Mouse (Mus musculus) limb, embryonic 14.5 days (tissue): ENCODE data around the gene Zic5. TPM values are rescaled to one million over a fixed set of nuclear protein-coding genes. Genes with fewer than 3 reads are reported as not detected.

Experiments used
- ATAC-seq: fragments of 200-750 bp; cut with Nextera tagmentation; 2 replicates; pipeline ENCODE4 v1.8.0; 2017; ENCODE audit warnings: low read depth, moderate number of reproducible peaks, moderate TSS enrichment; ENCODE audit not compliant: low FRiP score
- DNase-seq: peaks from one replicate; pipeline ENCODE4 v3.0.0-alpha.2; 2015; ENCODE audit warnings: low spot score
- H3K27ac ChIP-seq: fragments of 300-500 bp; sonication (generic); replicated peaks from 2 replicates; pipeline ENCODE4 v1.5.1; 2014; ENCODE audit warnings: low read depth, mild to moderate bottlenecking, low read length, moderate library complexity, mixed read lengths
- H3K27me3 ChIP-seq: fragments of 300-500 bp; sonication (generic); 2 replicates; pipeline ENCODE4 v1.6.1; 2014; ENCODE audit warnings: low read length, mixed read lengths; ENCODE audit not compliant: control insufficient read depth, insufficient read depth
- H3K36me3 ChIP-seq: fragments of 300-500 bp; sonication (generic); 2 replicates; pipeline ENCODE4 v1.6.1; 2014; ENCODE audit warnings: mild to moderate bottlenecking, low read length, moderate library complexity, mixed read lengths; ENCODE audit not compliant: control insufficient read depth, insufficient read depth
- H3K4me1 ChIP-seq: fragments of 300-500 bp; sonication (generic); 2 replicates; pipeline ENCODE4 v1.6.1; 2014; ENCODE audit warnings: antibody characterized with exemption, low read length, mixed read lengths; ENCODE audit not compliant: control insufficient read depth, insufficient read depth
- H3K4me2 ChIP-seq: fragments of 300-500 bp; sonication (generic); replicated peaks from 2 replicates; pipeline ENCODE4 v1.6.1; 2014; ENCODE audit warnings: low read depth, mild to moderate bottlenecking, low read length, moderate library complexity; ENCODE audit not compliant: severe bottlenecking
- H3K4me3 ChIP-seq: fragments of 300-500 bp; sonication (generic); replicated peaks from 2 replicates; pipeline ENCODE4 v1.5.1; 2014; ENCODE audit warnings: low read length
- H3K9ac ChIP-seq: fragments of 300-500 bp; sonication (generic); 2 replicates; pipeline ENCODE4 v1.6.1; 2014; ENCODE audit warnings: mild to moderate bottlenecking, low read depth, low read length, moderate library complexity; ENCODE audit not compliant: severe bottlenecking
- H3K9me3 ChIP-seq: fragments of 300-500 bp; sonication (generic); 2 replicates; pipeline ENCODE4 v1.6.1; 2016; ENCODE audit warnings: low read length; ENCODE audit not compliant: control insufficient read depth
- POLR2A ChIP-seq: fragments of 200-500 bp; IDR thresholded peaks from 2 replicates; pipeline ENCODE4 v1.8.0; 2012; ENCODE audit warnings: inconsistent platforms, mild to moderate bottlenecking, moderate library complexity, borderline replicate concordance; ENCODE audit not compliant: insufficient read depth, insufficient read length; ENCODE audit errors: extremely low read depth
- WGBS: fragments of 180-500 bp; shearing (Covaris S2); extraction: QIAGEN DNeasy Blood & Tissue Kit; methylation state at CpG from one replicate; pipeline ENCODE4 v1.1.7; 2014; 5-methylcytosine and 5-hydroxymethylcytosine counted together
- polyA plus RNA-seq, 2 experiments: library from polyadenylated mRNA; depleted of rRNA in 1 of 2; stranded (reverse) in 1 of 2; unstranded in 1 of 2; fragments of >200 nt; fragmentation: Nextera tagmentation in 1 of 2; extraction: Ambion mirVana in 1 of 2; gene quantifications; 2 replicates each; pipeline versions ENCODE4 v1.2.1 to v1.2.3; 2012 to 2014

Zic5 gene
- polyA plus RNA-seq, 2 experiments = 0.47 to 0.94 TPM

DNA sequence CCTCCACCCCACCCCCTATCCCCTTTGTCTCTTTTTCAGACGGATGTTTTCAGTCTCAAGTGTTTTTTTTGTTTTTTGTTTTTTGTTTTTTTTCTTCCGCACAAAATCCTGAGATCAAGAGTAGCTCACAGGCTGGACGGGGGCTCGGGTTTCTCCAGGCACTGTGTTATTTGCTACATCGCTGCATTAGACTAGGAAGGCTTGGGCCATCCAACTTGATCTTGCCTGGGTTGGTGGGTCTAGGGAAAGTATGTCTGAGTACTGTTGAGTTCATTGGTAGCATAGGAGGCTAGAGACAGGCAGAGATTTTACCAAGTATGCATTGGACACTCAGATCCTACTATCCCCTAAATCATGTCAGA, 17.5 kb upstream of the Zic5 start:
- no peak for ATAC-seq
- Histone ChIP-seq H3K9ac (no peak overlapping the region), H3K9me3 (no peaks in the 10 kb centered on the region), H3K4me2 (peak overlapping the region; percentile 19; the same call in 1 of the 2 replicates), H3K36me3 (no peaks in the 10 kb centered on the region), H3K4me1 (no peaks in the 10 kb centered on the region), H3K4me3 (no peak overlapping the region), H3K27ac (no peak overlapping the region), H3K27me3 (peaks cover 85% of the 10 kb centered on the region)
- TF ChIP-seq POLR2A = no peak
- no peak for DNase-seq
- 16% methylated on average over 5 of the region's 5 CpGs for WGBS

DNA sequence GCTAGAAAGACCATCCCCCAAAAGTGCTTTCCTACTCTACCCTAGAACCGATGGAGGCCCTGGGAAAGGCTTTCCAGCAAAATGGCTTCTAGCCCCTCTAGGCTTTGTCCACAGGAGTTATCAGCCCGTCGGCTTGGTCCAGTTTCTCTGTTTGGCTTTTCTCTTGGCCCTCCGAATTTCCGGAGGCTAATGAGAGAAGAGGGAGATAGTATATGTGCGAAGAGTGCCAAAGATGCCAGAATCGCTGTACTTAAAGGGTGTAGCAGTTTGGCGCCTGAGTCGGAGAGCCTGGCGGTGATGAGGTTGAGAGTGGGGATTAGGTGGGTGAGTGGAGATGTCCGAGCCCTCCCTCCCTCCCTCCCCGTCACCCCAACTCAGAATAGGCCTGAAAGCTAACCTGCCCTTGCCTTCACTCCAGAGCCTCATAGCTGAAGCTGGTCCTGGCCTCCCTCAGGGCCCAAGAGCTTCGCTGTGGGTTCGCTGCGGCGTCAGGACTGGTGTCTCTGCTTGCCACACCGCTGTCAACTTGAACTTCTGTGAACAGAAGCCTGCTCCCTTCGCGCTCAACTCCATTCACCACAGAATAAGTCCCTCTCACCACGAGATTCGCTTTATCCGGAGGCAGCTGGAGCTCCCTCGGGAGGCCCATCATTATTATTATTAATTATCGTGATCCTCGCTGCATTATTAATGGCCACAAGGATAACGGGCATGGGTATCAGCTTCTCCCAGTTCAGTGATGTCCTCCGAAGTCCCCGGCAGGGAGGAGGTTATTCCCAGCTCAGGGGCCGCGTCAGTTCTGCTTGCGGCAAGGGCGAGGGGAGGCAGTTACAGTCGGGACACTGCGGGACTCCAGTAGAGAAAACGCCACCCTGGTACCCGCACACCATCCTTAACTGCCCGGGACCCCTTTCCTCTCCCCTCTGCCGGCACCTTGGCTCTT, 16.9 kb upstream of the Zic5 start:
- Histone ChIP-seq H3K4me3 (no peak overlapping the region), H3K9ac (no peak overlapping the region), H3K4me1 (no peaks in the 10 kb centered on the region), H3K27me3 (peaks cover 84% of the 10 kb centered on the region), H3K27ac (no peak overlapping the region), H3K4me2 (peak overlapping the region; percentile 19; the same call in 1 of the 2 replicates), H3K36me3 (no peaks in the 10 kb centered on the region), H3K9me3 (no peaks in the 10 kb centered on the region)
- 7% methylated on average over 38 of the region's 38 CpGs for WGBS
- ATAC-seq = no peak
- no peak for DNase-seq
- TF ChIP-seq POLR2A = no peak

DNA sequence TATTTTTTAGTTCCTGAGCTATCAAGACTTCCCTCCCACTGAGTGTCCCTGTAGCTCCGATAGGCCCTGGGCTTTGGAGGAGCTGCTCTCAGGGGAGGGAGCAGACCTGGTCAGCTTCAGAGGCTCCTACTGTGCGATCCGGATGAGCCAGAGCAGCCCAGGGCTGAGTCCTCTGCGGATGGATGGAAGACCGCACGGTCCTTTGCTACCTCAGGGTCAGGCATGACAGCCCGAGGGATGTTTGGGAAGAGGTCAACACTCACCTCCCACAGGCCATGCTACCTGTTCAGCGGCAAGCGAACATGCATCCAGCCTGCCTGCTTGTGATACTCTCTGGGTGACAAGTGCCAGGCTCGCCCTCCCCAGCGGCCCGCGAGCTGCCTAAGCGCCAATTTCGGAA, 15.7 kb upstream of the Zic5 start:
- Histone ChIP-seq H3K27me3 (peaks cover 79% of the 10 kb centered on the region), H3K27ac (no peak overlapping the region), H3K4me1 (no peaks in the 10 kb centered on the region), H3K4me2 (no peak overlapping the region; the same call in 1 of the 2 replicates), H3K36me3 (no peaks in the 10 kb centered on the region), H3K9ac (no peak overlapping the region), H3K9me3 (no peaks in the 10 kb centered on the region), H3K4me3 (no peak overlapping the region)
- ATAC-seq (no peak), DNase-seq (no peak)
- WGBS = 14% methylated on average over 15 of the region's 15 CpGs
- no peak for TF ChIP-seq POLR2A

DNA sequence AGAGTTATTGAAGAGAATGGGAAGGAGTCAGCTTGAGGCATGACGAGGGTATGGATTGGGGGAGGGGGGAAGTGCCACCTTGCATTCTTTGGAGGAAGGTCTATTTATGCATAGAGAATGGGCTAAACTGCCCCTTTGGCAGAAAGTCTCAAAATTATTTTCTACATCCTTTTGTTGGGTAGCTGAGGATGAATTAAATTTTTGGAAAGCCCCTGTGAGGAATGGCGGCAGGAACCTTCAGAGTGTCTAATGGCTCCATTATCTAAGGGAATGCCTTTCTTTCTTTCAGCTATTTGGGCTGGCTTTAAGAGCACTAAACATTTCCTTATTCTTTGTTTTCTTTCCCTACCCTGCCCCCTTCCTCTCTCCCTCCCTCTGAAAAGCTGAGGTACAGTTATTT, 14.9 kb upstream of the Zic5 start:
- TF ChIP-seq POLR2A = no peak
- H3K36me3 ChIP-seq = no peaks in the 10 kb centered on the region
- ATAC-seq = no peak
- H3K9me3 ChIP-seq = no peaks in the 10 kb centered on the region
- 0 out of 2 replicates have a peak overlapping the region, but pooled peaks have one; percentile 13 for H3K4me2 ChIP-seq
- DNase-seq = no peak
- H3K4me3 ChIP-seq = no peak overlapping the region
- peaks cover 5% of the 10 kb centered on the region; the same call in 1 of the 2 replicates for H3K4me1 ChIP-seq
- no peak overlapping the region for H3K9ac ChIP-seq
- peaks cover 79% of the 10 kb centered on the region for H3K27me3 ChIP-seq
- WGBS = 21% methylated on average over 2 of the region's 2 CpGs
- H3K27ac ChIP-seq = no peak overlapping the region

DNA sequence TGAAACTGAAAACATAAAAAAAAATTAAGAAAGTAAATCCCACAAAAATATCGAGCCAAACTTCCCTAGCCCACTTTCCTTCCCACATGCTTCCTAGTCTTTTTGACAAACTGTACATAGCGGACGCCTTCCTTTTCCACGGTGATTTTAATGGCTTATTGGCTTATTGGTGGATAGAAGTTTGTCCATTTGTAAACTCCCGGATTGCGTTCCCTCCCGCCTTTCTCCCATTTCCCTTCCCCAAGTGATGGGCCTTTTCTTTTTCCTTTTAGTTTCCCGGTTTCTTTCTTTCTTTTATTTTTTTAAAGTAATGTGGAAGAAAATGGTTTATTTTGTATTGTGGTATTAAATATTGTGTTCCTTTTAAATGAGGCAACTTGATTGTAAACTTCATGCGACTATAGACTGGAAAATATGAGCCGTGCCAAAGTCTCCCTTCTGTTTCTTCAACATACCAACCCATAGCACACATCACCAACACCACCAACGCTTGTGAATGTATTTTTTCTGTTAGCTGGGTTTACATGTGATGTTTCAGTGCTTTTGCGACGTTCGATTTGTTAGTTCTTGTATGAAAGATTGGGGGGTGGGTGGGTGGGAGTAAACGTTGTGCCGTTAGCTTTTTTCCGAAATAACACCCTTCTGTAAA, 14.1 kb upstream of the Zic5 start:
- Histone ChIP-seq H3K4me2 (peak overlapping the region; percentile 21; the same call in 1 of the 2 replicates), H3K27ac (no peak overlapping the region), H3K27me3 (peaks cover 78% of the 10 kb centered on the region), H3K9me3 (no peaks in the 10 kb centered on the region), H3K4me1 (peaks cover 5% of the 10 kb centered on the region; the same call in 1 of the 2 replicates), H3K9ac (peak overlapping the region; percentile 34; the same call in 1 of the 2 replicates), H3K36me3 (no peaks in the 10 kb centered on the region), H3K4me3 (peak overlapping the region; percentile 58)
- no peak for DNase-seq
- WGBS = 19% methylated on average over 17 of the region's 17 CpGs
- no peak for ATAC-seq
- no peak for TF ChIP-seq POLR2A
